Mouse (Mus musculus) brown adipose tissue, adult 24 weeks (tissue): ENCODE measurements around the gene Gm20388. TPM values are rescaled to one million over a fixed set of nuclear protein-coding genes. Genes with fewer than 3 reads are reported as not detected.

Source experiments
- H3K27ac ChIP-seq: fragments of 200-500 bp; replicated peaks from 2 replicates; pipeline ENCODE4 v1.5.1; 2012; ENCODE audit warnings: low read depth, mild to moderate bottlenecking, low read length
- H3K4me1 ChIP-seq: fragments of 200-500 bp; 2 replicates; pipeline ENCODE4 v1.6.1; 2012; ENCODE audit warnings: low read length, mixed read lengths; ENCODE audit not compliant: control insufficient read depth, insufficient read depth, insufficient read length
- H3K4me3 ChIP-seq: fragments of 200-500 bp; 2 replicates; pipeline ENCODE4 v1.5.1; 2012; ENCODE audit warnings: low read depth, mild to moderate bottlenecking, low read length, moderate library complexity; ENCODE audit not compliant: insufficient read depth
- polyA plus RNA-seq: library from polyadenylated mRNA; stranded (reverse); fragments of >200 nt; gene quantifications from 2 replicates; pipeline ENCODE4 v1.2.4, GENCODE M21; 2012; ENCODE audit not compliant: missing spikeins, insufficient read depth, insufficient read length

Gene Gm20388
- polyA plus RNA-seq, 1 experiment: 44.7 TPM

GRCm38 (mm10) chr8:124231485-124232279, 4321.0 kb downstream of the Gm20388 start:
- H3K27ac ChIP-seq: peak overlapping the region; percentile 21
- peaks cover 1% of the 10 kb centered on the region; the same call in 1 of the 2 replicates for H3K4me1 ChIP-seq
- peak overlapping the region; percentile 83 for H3K4me3 ChIP-seq

DNA sequence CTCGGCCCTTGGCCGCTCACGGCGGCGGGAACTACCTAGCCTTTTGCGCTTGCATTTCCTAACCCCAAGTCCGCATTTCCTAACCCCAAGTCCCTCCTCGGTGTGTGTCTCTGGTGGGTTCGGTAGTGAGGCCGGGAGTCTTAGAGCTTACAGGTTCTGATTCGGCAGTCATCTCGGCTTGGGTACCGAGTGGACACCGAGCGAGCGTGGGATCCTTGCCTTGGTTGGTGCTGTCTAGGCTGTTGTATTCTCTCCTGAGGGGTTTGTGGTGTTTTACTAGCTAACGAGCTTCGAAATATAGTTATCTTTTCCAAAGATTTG, 4321.6 kb downstream of the Gm20388 start:
- peak overlapping the region; percentile 83 for H3K4me3 ChIP-seq
- peaks cover 7% of the 10 kb centered on the region; the same call in 1 of the 2 replicates for H3K4me1 ChIP-seq
- H3K27ac ChIP-seq: peak overlapping the region; percentile 21

- H3K4me3 ChIP-seq: no peak overlapping the region
- H3K27ac ChIP-seq: no peak overlapping the region
- H3K4me1 ChIP-seq: peaks cover 11% of the 10 kb centered on the region; the same call in 1 of the 2 replicates
These were observed 4323.9 kb downstream of the Gm20388 start for GRCm38 (mm10) chr8:124234496-124234895.

DNA sequence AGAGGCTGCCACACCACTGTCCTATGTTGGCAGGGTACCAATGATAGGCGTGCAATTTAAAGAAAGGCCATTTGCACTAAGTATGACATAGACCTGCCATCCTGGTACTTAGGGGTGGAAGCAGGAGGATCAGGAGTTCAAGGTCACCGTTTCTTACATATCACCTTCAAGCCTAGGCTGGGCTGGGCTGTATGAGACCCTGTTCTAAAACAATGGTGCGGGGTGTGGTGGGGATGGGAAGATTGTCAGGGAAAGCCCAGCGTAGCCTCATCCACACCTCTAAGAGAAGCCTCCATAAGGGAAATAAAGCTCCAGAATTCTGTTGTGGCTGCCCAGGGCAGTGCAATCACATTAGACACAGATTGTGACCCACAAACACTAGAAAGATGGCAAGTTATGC, 4324.9 kb downstream of the Gm20388 start:
- Histone ChIP-seq H3K27ac (no peak overlapping the region), H3K4me1 (peaks cover 13% of the 10 kb centered on the region; the same call in 1 of the 2 replicates), H3K4me3 (no peak overlapping the region)

DNA sequence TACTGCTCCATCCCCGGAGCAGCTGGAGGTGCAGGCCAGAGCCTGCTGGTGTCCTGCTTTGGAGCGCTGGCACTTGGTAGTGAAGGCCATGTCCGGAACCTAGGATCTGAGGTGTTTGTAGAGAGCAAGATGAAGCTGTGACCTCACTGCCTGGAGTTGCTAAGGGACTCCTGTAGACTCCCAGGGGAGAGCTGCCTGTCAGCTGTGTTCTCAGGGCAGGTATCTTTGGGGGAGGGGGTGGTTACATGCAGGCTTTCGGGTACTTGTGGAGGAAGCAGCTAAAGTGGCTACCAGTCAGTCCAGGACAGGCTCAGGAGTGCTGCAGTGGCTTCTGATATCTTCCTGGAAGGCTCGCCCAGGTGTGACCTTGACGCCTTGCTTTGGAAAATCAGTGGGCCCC, 4328.7 kb downstream of the Gm20388 start:
- Histone ChIP-seq H3K4me3 (no peak overlapping the region), H3K27ac (no peak overlapping the region), H3K4me1 (peaks cover 13% of the 10 kb centered on the region)

- Histone ChIP-seq H3K4me1 (peaks cover 13% of the 10 kb centered on the region), H3K27ac (no peak overlapping the region), H3K4me3 (no peak overlapping the region)
These were observed 4330.3 kb downstream of the Gm20388 start for GRCm38 (mm10) chr8:124240932-124241331.

DNA sequence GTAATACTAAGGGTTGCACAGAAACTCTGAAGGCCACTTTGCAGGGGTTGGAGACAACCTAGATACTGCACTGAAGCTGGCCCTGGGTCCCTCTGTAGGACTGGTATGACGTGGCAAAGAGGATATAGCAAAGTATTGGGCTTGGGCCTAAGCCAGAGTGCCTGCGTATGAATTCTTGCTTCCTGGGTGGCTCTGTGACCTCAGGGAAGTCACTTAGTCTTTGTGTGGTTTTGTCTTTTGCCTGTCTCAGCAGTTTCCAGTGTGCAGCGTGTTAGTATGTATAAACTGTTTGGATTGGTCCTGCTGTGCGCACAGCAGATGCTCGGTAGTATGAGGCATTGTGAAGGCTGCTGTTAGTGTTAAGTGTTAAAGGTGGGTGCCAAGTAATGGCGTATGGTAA, 4331.6 kb downstream of the Gm20388 start:
- H3K4me1 ChIP-seq: peaks cover 13% of the 10 kb centered on the region
- H3K27ac ChIP-seq: 0 out of 2 replicates have a peak overlapping the region, but pooled peaks have one; percentile 7
- no peak overlapping the region for H3K4me3 ChIP-seq

DNA sequence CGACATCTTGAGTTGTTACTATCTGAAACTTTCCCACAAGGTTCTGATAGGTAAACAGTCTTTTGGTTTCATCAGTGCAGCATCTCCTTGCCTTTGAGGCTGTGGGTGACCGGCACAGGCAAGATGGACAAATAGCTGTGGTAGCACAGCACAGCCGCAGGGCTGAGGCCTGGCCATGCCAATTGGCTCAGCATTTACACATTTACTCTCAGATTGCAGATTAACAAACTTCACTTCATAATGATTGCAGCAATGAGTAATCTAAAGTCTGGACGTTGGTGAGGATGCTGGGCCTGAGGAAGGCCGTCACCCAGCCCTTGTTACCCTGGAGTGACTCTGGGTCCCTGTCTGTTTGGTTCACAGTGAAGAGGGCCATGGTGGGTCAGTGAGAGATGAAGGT, 4332.3 kb downstream of the Gm20388 start:
- no peak overlapping the region for H3K27ac ChIP-seq
- H3K4me1 ChIP-seq: peaks cover 11% of the 10 kb centered on the region
- H3K4me3 ChIP-seq: no peak overlapping the region

- Histone ChIP-seq H3K27ac (no peak overlapping the region), H3K4me1 (peaks cover 14% of the 10 kb centered on the region), H3K4me3 (no peak overlapping the region)
These were observed 4336.9 kb downstream of the Gm20388 start for GRCm38 (mm10) chr8:124247581-124247980.

- Histone ChIP-seq H3K4me1 (peaks cover 16% of the 10 kb centered on the region), H3K27ac (no peak overlapping the region), H3K4me3 (no peak overlapping the region)
These were observed 4338.0 kb downstream of the Gm20388 start for GRCm38 (mm10) chr8:124248688-124249087.

GRCm38 (mm10) chr8:124250255-124250654, 4339.6 kb downstream of the Gm20388 start:
- peaks cover 16% of the 10 kb centered on the region for H3K4me1 ChIP-seq
- peak overlapping the region; percentile 34; the same call in 1 of the 2 replicates for H3K27ac ChIP-seq
- no peak overlapping the region for H3K4me3 ChIP-seq

DNA sequence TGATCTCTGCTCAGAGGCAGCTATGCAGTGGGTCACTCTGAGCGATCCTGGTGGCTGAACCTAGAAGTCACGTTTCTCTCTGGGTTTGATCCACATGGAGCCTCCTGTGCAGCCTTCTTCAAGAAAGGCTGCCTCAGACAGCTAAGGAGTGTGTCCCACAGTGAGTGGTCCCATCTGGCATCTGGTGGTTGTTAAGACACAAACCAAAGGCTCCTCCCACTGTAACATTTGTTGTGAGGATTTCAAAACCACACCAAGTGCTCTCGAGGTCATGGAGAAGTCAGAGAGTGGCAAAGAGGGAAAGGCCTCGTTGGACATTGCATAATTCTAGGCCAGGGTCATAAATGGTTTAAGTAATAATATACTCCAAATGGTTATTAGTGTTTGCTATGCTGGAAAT, 4340.1 kb downstream of the Gm20388 start:
- peak overlapping the region; percentile 26 for H3K27ac ChIP-seq
- H3K4me3 ChIP-seq: no peak overlapping the region
- H3K4me1 ChIP-seq: peaks cover 16% of the 10 kb centered on the region

DNA sequence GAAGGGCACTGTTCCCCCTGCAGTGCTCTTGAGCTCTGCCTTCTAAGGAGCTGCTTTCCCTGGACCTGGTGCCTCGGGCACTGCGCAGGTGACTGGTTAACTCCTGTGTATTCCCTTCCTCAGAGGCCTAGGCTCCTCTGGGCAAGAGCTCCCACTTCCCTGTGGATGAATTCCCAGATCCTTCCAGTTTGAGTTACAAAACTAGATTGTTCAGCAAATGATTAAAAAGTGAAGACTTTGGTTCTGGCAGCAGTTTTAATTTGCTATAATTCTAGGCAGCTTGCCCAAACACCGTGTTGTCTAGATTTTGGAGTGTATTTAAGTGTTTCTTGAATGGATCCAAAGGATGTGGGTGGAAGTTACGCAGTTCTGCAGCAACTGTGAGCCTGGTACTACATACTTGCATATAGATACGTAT, 4341.9 kb downstream of the Gm20388 start:
- Histone ChIP-seq H3K27ac (no peak overlapping the region), H3K4me1 (peaks cover 18% of the 10 kb centered on the region), H3K4me3 (no peak overlapping the region)

- Histone ChIP-seq H3K4me1 (peaks cover 24% of the 10 kb centered on the region), H3K27ac (no peak overlapping the region), H3K4me3 (no peak overlapping the region)
These were observed 4343.3 kb downstream of the Gm20388 start for GRCm38 (mm10) chr8:124253939-124254338.

- H3K4me3 ChIP-seq: no peak overlapping the region
- peak overlapping the region; percentile 55 for H3K27ac ChIP-seq
- peaks cover 35% of the 10 kb centered on the region for H3K4me1 ChIP-seq
These were observed 4346.2 kb downstream of the Gm20388 start for GRCm38 (mm10) chr8:124256841-124257240.

DNA sequence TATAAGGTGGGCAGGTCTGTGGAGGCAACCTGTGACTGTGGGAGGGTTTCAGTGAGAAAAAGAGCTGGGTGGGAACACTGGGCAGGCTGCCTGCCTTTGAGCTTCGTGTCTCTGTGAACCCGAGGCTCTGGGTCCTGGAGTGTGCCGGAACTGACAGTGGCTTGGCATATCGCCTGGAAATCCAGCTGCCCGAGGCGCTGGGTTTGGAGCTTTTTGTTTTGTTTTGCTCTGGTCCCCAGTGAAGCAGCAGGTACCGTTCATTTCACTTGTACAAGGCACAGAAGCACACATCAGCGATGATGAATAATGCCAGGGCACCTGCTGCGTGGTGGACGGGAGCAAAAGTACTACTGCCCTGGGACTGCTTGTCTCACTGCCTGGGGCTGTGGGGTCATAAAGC, 4346.7 kb downstream of the Gm20388 start:
- Histone ChIP-seq H3K27ac (peak overlapping the region; percentile 55), H3K4me3 (no peak overlapping the region), H3K4me1 (peaks cover 31% of the 10 kb centered on the region)
